Mouse (Mus musculus) brain, adult 2 months (tissue): ENCODE results near the gene Ctr9.

Experiments used
- DNase-seq: peaks from one replicate; pipeline ENCODE4 v3.0.0; 2011; ENCODE audit warnings: low read depth, low spot score

The Ctr9 gene

GRCm38 (mm10) chr7:111095169-111095568, 66.4 kb downstream of the Ctr9 start:
- no peak for DNase-seq

- no peak for DNase-seq
These were observed 69.4 kb downstream of the Ctr9 start for GRCm38 (mm10) chr7:111098196-111098595.
